ENCODE assay signal across 8 mouse cellular contexts in the genomic region with DNA sequence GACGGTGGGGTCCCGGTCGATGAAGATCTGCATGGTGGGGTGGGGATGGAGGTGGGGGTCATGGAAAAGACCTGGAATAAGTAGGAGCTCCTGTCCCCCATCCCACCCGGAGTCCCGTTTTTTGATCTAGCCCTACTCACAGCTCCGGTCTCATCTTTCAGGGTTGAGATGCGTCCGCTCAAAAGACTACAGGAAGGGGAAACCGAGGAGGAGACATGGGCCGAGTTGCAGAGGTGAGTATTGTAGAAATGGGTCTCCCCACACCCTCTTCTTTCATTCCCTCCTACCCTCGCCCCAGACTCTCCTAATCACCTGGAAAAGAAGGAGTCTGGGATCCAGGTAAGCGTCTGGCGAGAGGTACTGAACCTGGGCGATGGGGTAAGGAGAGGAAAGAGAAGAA. TPM values are rescaled to one million over a fixed set of nuclear protein-coding genes. Genes with fewer than 3 reads are reported as not detected.
A peak's percentile ranks its signal among the peaks of the same experiment; 100 is the strongest.
DNase-seq lines count a peak whose midpoint lies in the region; ATAC-seq and TF ChIP-seq lines count a peak whose summit lies in the region.

No protein-coding gene starts in this region.

- no peaks in the 10 kb centered on the region for H3K27me3 ChIP-seq in cerebellum, adult 2 months (ENCODE audit: control insufficient read depth, insufficient read depth, low read length)
- no peaks in the 10 kb centered on the region for H3K27me3 ChIP-seq in spleen, adult 2 months (ENCODE audit: control insufficient read depth, insufficient read depth, low read length)
- H3K27me3 ChIP-seq in limb, embryonic 15.5 days, result peaks cover 24% of the 10 kb centered on the region
- no peaks in the 10 kb centered on the region for H3K27me3 ChIP-seq in stomach, embryonic 16.5 days (ENCODE audit: control insufficient read depth, insufficient read depth, low read length)

- no peak for ATAC-seq in limb, embryonic 15.5 days (ENCODE audit: insufficient number of reproducible peaks, low FRiP score, low TSS enrichment, low read depth)
- no peak for ATAC-seq in stomach, embryonic 16.5 days (ENCODE audit: insufficient read depth, low FRiP score)

- WGBS in cerebellum, adult 2 months, result 10% methylated on average over 14 of the region's 14 CpGs
- 22% methylated on average over 14 of the region's 14 CpGs for WGBS in spleen, adult 2 months
- 8% methylated on average over 14 of the region's 14 CpGs for WGBS in limb, embryonic 15.5 days
- WGBS in stomach, embryonic 16.5 days, result 5% methylated on average over 14 of the region's 14 CpGs

- H3K36me3 ChIP-seq in spleen, adult 2 months (ENCODE audit: control insufficient read depth, insufficient read depth, low read length), result peaks cover 14% of the 10 kb centered on the region
- H3K36me3 ChIP-seq in limb, embryonic 15.5 days, result peaks cover 20% of the 10 kb centered on the region
- H3K36me3 ChIP-seq in stomach, embryonic 16.5 days (ENCODE audit: control insufficient read depth, insufficient read depth, low read length), result no peaks in the 10 kb centered on the region

- H3K9me3 ChIP-seq in limb, embryonic 15.5 days, result no peaks in the 10 kb centered on the region
- no peaks in the 10 kb centered on the region for H3K9me3 ChIP-seq in stomach, embryonic 16.5 days (replicated peaks; ENCODE audit: control insufficient read depth, low read length)

- H3K27ac ChIP-seq in cerebellum, adult 2 months (ENCODE audit: insufficient read depth, low read length), result no peak overlapping the region
- H3K27ac ChIP-seq in spleen, adult 2 months (ENCODE audit: insufficient read depth, low read length), result no peak overlapping the region
- H3K27ac ChIP-seq in limb, embryonic 15.5 days, result no peak overlapping the region; the same call in 1 of the 2 replicates
- peak overlapping the region; percentile 47; the same call in 1 of the 2 replicates for H3K27ac ChIP-seq in stomach, embryonic 16.5 days (ENCODE audit: low read length)

- TF ChIP-seq CTCF in cerebellum, adult 2 months (IDR thresholded peaks at IDR 0.05; ENCODE audit: borderline replicate concordance, insufficient read depth, low read depth, low read length), result no peak
- no peak for TF ChIP-seq CTCF in spleen, adult 2 months (IDR thresholded peaks at IDR 0.05; ENCODE audit: extremely low read depth, insufficient read depth, insufficient read length, insufficient replicate concordance)

- TF ChIP-seq POLR2A in cerebellum, adult 2 months (IDR thresholded peaks at IDR 0.05; ENCODE audit: borderline replicate concordance, insufficient read depth, low read length), result no peak
- no peak for TF ChIP-seq POLR2A in spleen, adult 2 months (IDR thresholded peaks at IDR 0.05; ENCODE audit: low read depth, low read length)

- no peak for DNase-seq in cerebellum, adult 2 months
- no peak for DNase-seq in cerebellum, postnatal 10 days
- DNase-seq in spleen, adult 2 months (ENCODE audit: low read depth in 1 of 2, low spot score in 2 of 2), result no peak
- DNase-seq in spleen, adult 18-20 months, result no peak
- no peak for DNase-seq in ovary, postnatal 14 days (ENCODE audit: low spot score)
- DNase-seq in right cerebral cortex, postnatal 36 days (ENCODE audit: low spot score in 2 of 2), result no peak

- H3K9ac ChIP-seq in limb, embryonic 15.5 days, result peak overlapping the region; percentile 42
- H3K9ac ChIP-seq in stomach, embryonic 16.5 days (ENCODE audit: low read length), result peak overlapping the region; percentile 76

- H3K4me2 ChIP-seq in limb, embryonic 15.5 days, result peak overlapping the region; percentile 62
- peak overlapping the region; percentile 89 for H3K4me2 ChIP-seq in stomach, embryonic 16.5 days (ENCODE audit: low read depth, low read length)

- H3K4me1 ChIP-seq in cerebellum, adult 2 months (ENCODE audit: control insufficient read depth, insufficient read depth, low read length), result no peaks in the 10 kb centered on the region
- peaks cover 8% of the 10 kb centered on the region for H3K4me1 ChIP-seq in spleen, adult 2 months (ENCODE audit: control insufficient read depth, insufficient read depth, insufficient read length)
- H3K4me1 ChIP-seq in limb, embryonic 15.5 days, result peaks cover 24% of the 10 kb centered on the region
- peaks cover 30% of the 10 kb centered on the region for H3K4me1 ChIP-seq in stomach, embryonic 16.5 days (ENCODE audit: control insufficient read depth, insufficient read depth, low read length)

- peak overlapping the region; percentile 88 for H3K4me3 ChIP-seq in cerebellum, adult 2 months (replicated peaks; ENCODE audit: insufficient read depth, low read depth, low read length)
- H3K4me3 ChIP-seq in spleen, adult 2 months (ENCODE audit: extremely low read depth, insufficient read depth, insufficient read length), result peak overlapping the region; percentile 90
- H3K4me3 ChIP-seq in limb, embryonic 15.5 days, result peak overlapping the region; percentile 79
- peak overlapping the region; percentile 73 for H3K4me3 ChIP-seq in stomach, embryonic 16.5 days (replicated peaks; ENCODE audit: low read length)

RNA-seq across cellular contexts. Expression of a gene that starts 0.6 kb away (rescaled TPM):
- 41.6 and 43.7 TPM in 2 replicates for polyA plus RNA-seq in cerebellum, adult 2 months (2012; rRNA removed)
- polyA plus RNA-seq in spleen, adult 2 months (2012; rRNA removed), result 130 and 166 TPM in 2 replicates
- polyA plus RNA-seq in limb, embryonic 15.5 days (2015; fragmentation: Nextera tagmentation; extraction: Ambion mirVana), result 33.6 and 36.4 TPM in 2 replicates
- polyA plus RNA-seq in stomach, embryonic 16.5 days (2015; fragmentation: Nextera tagmentation; extraction: Ambion mirVana), result 41.0 and 41.7 TPM in 2 replicates

RNA-seq across cellular contexts. Expression of a gene that starts 2.0 kb away (rescaled TPM):
- polyA plus RNA-seq in cerebellum, adult 2 months (2012; rRNA removed), result 0.38 TPM in 1 of 2 replicates, not detected in the other
- polyA plus RNA-seq in spleen, adult 2 months (2012; rRNA removed), result 0.47 and 0.54 TPM in 2 replicates
- polyA plus RNA-seq in limb, embryonic 15.5 days (2015; fragmentation: Nextera tagmentation; extraction: Ambion mirVana), result 0.31 and 0.67 TPM in 2 replicates
- polyA plus RNA-seq in stomach, embryonic 16.5 days (2015; fragmentation: Nextera tagmentation; extraction: Ambion mirVana), result 3.0 TPM in 1 of 2 replicates, not detected in the other

RNA-seq across cellular contexts. Expression of a gene that starts 17.8 kb away (rescaled TPM):
- 26.9 and 28.2 TPM in 2 replicates for polyA plus RNA-seq in cerebellum, adult 2 months (2012; rRNA removed)
- polyA plus RNA-seq in spleen, adult 2 months (2012; rRNA removed), result 157 and 164 TPM in 2 replicates
- 66.0 and 74.2 TPM in 2 replicates for polyA plus RNA-seq in limb, embryonic 15.5 days (2015; fragmentation: Nextera tagmentation; extraction: Ambion mirVana)
- polyA plus RNA-seq in stomach, embryonic 16.5 days (2015; fragmentation: Nextera tagmentation; extraction: Ambion mirVana), result 170 and 202 TPM in 2 replicates
